Mouse (Mus musculus): ENCODE results near the gene Hist1h2be. TPM values are rescaled to one million over a fixed set of nuclear protein-coding genes. Genes with fewer than 3 reads are reported as not detected.

Hist1h2be gene
- polyA plus RNA-seq, 1 experiment from 2014 or later, result 1.8 TPM

Small RNA genes within 50 kb of the gene (microRNA-seq; reads per million reads assigned to microRNA genes)
- gene Gm44297, result not detected
- not detected for gene Gm44359
- gene Gm44394, result not detected

Other genes starting within 250 kb of the Hist1h2be start
- 8.3 and 9.1 TPM in 2 replicates for gene Abt1, start 197.3 kb downstream of the Hist1h2be start, polyA plus RNA-seq (2014; fragmentation: Nextera tagmentation; extraction: Ambion mirVana)
- gene Btn1a1, start 155.2 kb downstream of the Hist1h2be start, polyA plus RNA-seq (2014; fragmentation: Nextera tagmentation; extraction: Ambion mirVana), result 1.7 and 1.9 TPM in 2 replicates
- 0.40 and 0.43 TPM in 2 replicates for gene Btn2a2, start 132.3 kb downstream of the Hist1h2be start, polyA plus RNA-seq (2014; fragmentation: Nextera tagmentation; extraction: Ambion mirVana)
- 7.5 and 8.5 TPM in 2 replicates for gene Hist1h4h, start 90.1 kb downstream of the Hist1h2be start, polyA plus RNA-seq (2014; fragmentation: Nextera tagmentation; extraction: Ambion mirVana)
- gene Hist1h2af, start 87.2 kb downstream of the Hist1h2be start, polyA plus RNA-seq (2014; fragmentation: Nextera tagmentation; extraction: Ambion mirVana), result 3.8 and 5.4 TPM in 2 replicates
- gene Hist1h3g, start 85.7 kb downstream of the Hist1h2be start, polyA plus RNA-seq (2014; fragmentation: Nextera tagmentation; extraction: Ambion mirVana), result 3.0 and 4.3 TPM in 2 replicates
- gene Hist1h2bh, start 77.7 kb downstream of the Hist1h2be start, polyA plus RNA-seq (2014; fragmentation: Nextera tagmentation; extraction: Ambion mirVana), result 0.65 and 0.66 TPM in 2 replicates
- 0.65 and 0.72 TPM in 2 replicates for gene Hist1h3f, start 77.1 kb downstream of the Hist1h2be start, polyA plus RNA-seq (2014; fragmentation: Nextera tagmentation; extraction: Ambion mirVana)
- not detected in 2 replicates for gene Hist1h4f, start 69.5 kb downstream of the Hist1h2be start, polyA plus RNA-seq (2014; fragmentation: Nextera tagmentation; extraction: Ambion mirVana)
- gene Hist1h1d, start 67.9 kb downstream of the Hist1h2be start, polyA plus RNA-seq (2014; fragmentation: Nextera tagmentation; extraction: Ambion mirVana), result 0.24 and 0.41 TPM in 2 replicates
- gene Hist1h3e, start 58.8 kb downstream of the Hist1h2be start, polyA plus RNA-seq (2014; fragmentation: Nextera tagmentation; extraction: Ambion mirVana), result 2.0 TPM in 2 replicates
- gene Hist1h2ae, start 49.9 kb downstream of the Hist1h2be start, polyA plus RNA-seq (2014; fragmentation: Nextera tagmentation; extraction: Ambion mirVana), result 34.9 and 49.1 TPM in 2 replicates
- gene Hist1h2bg, start 49.7 kb downstream of the Hist1h2be start, polyA plus RNA-seq (2014; fragmentation: Nextera tagmentation; extraction: Ambion mirVana), result 3.7 and 6.2 TPM in 2 replicates
- gene Hist1h2bf, start 46.9 kb downstream of the Hist1h2be start, polyA plus RNA-seq (2014; fragmentation: Nextera tagmentation; extraction: Ambion mirVana), result 0.61 and 3.7 TPM in 2 replicates
- 0.44 and 0.53 TPM in 2 replicates for gene Hist1h2ad, start 46.7 kb downstream of the Hist1h2be start, polyA plus RNA-seq (2014; fragmentation: Nextera tagmentation; extraction: Ambion mirVana)
- 2.2 and 3.7 TPM in 2 replicates for gene Hist1h3d, start 45.4 kb downstream of the Hist1h2be start, polyA plus RNA-seq (2014; fragmentation: Nextera tagmentation; extraction: Ambion mirVana)
- gene Hist1h4d, start 39.5 kb downstream of the Hist1h2be start, polyA plus RNA-seq (2014; fragmentation: Nextera tagmentation; extraction: Ambion mirVana), result 38.6 and 49.0 TPM in 2 replicates
- gene Hist1h1e, start 1.4 kb upstream of the Hist1h2be start, polyA plus RNA-seq (2014; fragmentation: Nextera tagmentation; extraction: Ambion mirVana), result 8.7 and 10.0 TPM in 2 replicates
- gene Hist1h2ac, start 62.8 kb upstream of the Hist1h2be start, polyA plus RNA-seq (2014; fragmentation: Nextera tagmentation; extraction: Ambion mirVana), result 0.46 and 0.65 TPM in 2 replicates
- gene Hist1h2bc, start 63.1 kb upstream of the Hist1h2be start, polyA plus RNA-seq (2014; fragmentation: Nextera tagmentation; extraction: Ambion mirVana), result 51.9 and 57.5 TPM in 2 replicates
- gene Hist1h1t, start 74.7 kb upstream of the Hist1h2be start, polyA plus RNA-seq (2014; fragmentation: Nextera tagmentation; extraction: Ambion mirVana), result 0.30 TPM in 1 of 2 replicates, not detected in the other
- gene Hist1h4c, start 77.3 kb upstream of the Hist1h2be start, polyA plus RNA-seq (2014; fragmentation: Nextera tagmentation; extraction: Ambion mirVana), result 2.2 and 3.2 TPM in 2 replicates
- 13.0 and 15.1 TPM in 2 replicates for gene Hfe, start 89.7 kb upstream of the Hist1h2be start, polyA plus RNA-seq (2014; fragmentation: Nextera tagmentation; extraction: Ambion mirVana)
- gene Hist1h1c, start 117.7 kb upstream of the Hist1h2be start, polyA plus RNA-seq (2014; fragmentation: Nextera tagmentation; extraction: Ambion mirVana), result 36.9 and 43.9 TPM in 2 replicates
- gene Hist1h3c, start 124.5 kb upstream of the Hist1h2be start, polyA plus RNA-seq (2014; fragmentation: Nextera tagmentation; extraction: Ambion mirVana), result 2.5 and 2.7 TPM in 2 replicates
- gene Hist1h2bb, start 125.6 kb upstream of the Hist1h2be start, polyA plus RNA-seq (2014; fragmentation: Nextera tagmentation; extraction: Ambion mirVana), result 1.7 and 2.3 TPM in 2 replicates
- 14.5 and 14.6 TPM in 2 replicates for gene Hist1h2ab, start 130.0 kb upstream of the Hist1h2be start, polyA plus RNA-seq (2014; fragmentation: Nextera tagmentation; extraction: Ambion mirVana)
- 4.6 and 6.7 TPM in 2 replicates for gene Hist1h3b, start 131.1 kb upstream of the Hist1h2be start, polyA plus RNA-seq (2014; fragmentation: Nextera tagmentation; extraction: Ambion mirVana)
- 0.63 TPM in 1 of 2 replicates, not detected in the other for gene Hist1h4b, start 135.9 kb upstream of the Hist1h2be start, polyA plus RNA-seq (2014; fragmentation: Nextera tagmentation; extraction: Ambion mirVana)
- 1.1 TPM in 1 of 2 replicates, not detected in the other for gene Hist1h4a, start 140.1 kb upstream of the Hist1h2be start, polyA plus RNA-seq (2014; fragmentation: Nextera tagmentation; extraction: Ambion mirVana)
- gene Hist1h3a, start 141.3 kb upstream of the Hist1h2be start, polyA plus RNA-seq (2014; fragmentation: Nextera tagmentation; extraction: Ambion mirVana), result 2.6 and 3.0 TPM in 2 replicates
- 1.6 and 2.7 TPM in 2 replicates for gene Hist1h1a, start 142.5 kb upstream of the Hist1h2be start, polyA plus RNA-seq (2014; fragmentation: Nextera tagmentation; extraction: Ambion mirVana)
- not detected in 2 replicates for gene Trim38, start 148.8 kb upstream of the Hist1h2be start, polyA plus RNA-seq (2014; fragmentation: Nextera tagmentation; extraction: Ambion mirVana)
- gene Slc17a2, start 185.9 kb upstream of the Hist1h2be start, polyA plus RNA-seq (2014; fragmentation: Nextera tagmentation; extraction: Ambion mirVana), result not detected in 2 replicates
- gene Slc17a3, start 218.3 kb upstream of the Hist1h2be start, polyA plus RNA-seq (2014; fragmentation: Nextera tagmentation; extraction: Ambion mirVana), result not detected in 2 replicates
- gene Slc17a1, start 246.6 kb upstream of the Hist1h2be start, polyA plus RNA-seq (2014; fragmentation: Nextera tagmentation; extraction: Ambion mirVana), result not detected in 2 replicates

Data from heart, embryonic 14.5 days (tissue).